Mouse (Mus musculus) adrenal gland, adult 8-10 months (tissue): ENCODE data around the gene Tex19.2. TPM values are rescaled to one million over a fixed set of nuclear protein-coding genes. Genes with fewer than 3 reads are reported as not detected.

Experiments
- DNase-seq: peaks from one replicate; pipeline ENCODE4 v3.0.0; 2022
- total RNA-seq, 4 experiments: library from RNA; stranded (reverse); gene quantifications; 2 replicates each; pipeline ENCODE4 v1.2.4; 2022

Tex19.2 gene
- not detected for total RNA-seq

DNA sequence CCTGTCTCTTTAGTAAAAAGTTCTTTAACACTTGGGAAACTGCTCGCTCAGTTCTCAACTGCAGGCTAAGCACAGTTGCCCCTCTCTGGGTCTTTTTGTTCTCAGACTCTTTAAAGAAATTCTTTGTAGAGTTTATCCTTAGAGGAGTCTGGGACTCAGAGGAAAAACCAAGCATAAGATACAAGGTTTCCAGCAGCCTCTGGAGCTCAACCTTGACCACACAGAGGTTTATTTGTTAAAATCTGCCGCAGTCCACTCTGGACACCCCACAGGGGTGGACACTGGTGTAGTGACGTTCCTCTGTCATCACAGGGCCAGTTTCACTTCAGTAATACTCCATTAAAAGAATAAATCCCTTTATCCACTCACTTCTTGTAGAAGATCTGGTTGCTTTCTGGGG lies at the start of gene Tex19.2:
Tex19.2 (minus strand) TSS at position 101 of the 400 bp plus-strand sequence.
- DNase-seq = no peak

- no peak for DNase-seq
These were observed 45.3 kb upstream of the Tex19.2 start for GRCm38 (mm10) chr11:121163751-121164150.

DNA sequence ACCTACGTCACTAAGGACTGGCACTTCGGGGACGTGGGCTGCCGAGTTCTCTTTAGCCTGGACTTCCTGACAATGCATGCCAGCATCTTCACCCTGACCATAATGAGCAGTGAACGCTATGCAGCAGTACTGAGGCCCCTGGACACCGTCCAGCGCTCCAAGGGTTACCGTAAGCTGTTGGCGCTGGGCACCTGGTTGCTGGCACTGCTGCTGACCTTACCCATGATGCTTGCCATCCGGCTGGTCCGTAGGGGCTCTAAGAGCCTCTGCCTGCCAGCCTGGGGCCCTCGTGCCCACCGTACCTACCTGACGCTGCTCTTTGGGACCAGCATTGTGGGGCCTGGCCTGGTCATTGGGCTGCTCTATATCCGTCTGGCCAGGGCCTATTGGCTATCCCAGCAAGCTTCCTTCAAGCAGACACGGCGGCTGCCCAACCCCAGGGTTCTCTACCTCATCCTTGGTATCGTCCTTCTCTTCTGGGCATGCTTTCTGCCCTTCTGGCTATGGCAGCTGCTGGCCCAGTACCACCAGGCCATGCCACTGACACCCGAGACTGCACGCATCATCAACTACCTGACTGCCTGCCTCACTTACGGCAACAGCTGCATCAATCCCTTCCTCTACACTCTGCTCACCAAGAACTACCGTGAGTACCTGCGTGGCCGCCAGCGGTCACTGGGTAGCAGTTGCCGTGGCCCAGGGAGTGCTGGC lies 42.3 kb upstream of the Tex19.2 start:
- DNase-seq = no peak

GRCm38 (mm10) chr11:121159971-121160370 lies 41.5 kb upstream of the Tex19.2 start, which contains the start of gene Uts2r:
Gene Uts2r (plus strand): TSS chr11:121160271.
- DNase-seq = no peak

- no peak for DNase-seq
These were observed 38.0 kb upstream of the Tex19.2 start for GRCm38 (mm10) chr11:121156411-121156891.

DNA sequence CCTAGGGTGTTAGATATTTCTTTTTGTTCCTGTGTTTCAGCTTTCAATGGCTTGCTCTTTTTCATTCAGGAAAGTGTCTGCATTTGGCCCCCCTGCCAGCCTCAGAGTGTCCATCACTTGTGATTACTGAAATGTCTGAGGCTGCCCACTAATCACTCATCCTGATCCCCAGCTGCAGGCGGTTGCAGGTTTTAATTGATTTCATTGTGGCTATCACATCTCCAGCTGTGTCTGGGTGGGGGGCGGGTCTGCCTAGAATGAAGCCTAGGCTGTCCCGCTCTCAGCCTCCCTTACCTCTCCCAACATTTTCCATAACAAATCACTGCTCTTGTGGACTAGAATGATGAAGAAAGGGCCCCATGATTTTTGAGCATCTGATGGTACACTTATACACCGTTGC lies 35.7 kb upstream of the Tex19.2 start:
- DNase-seq = no peak

DNA sequence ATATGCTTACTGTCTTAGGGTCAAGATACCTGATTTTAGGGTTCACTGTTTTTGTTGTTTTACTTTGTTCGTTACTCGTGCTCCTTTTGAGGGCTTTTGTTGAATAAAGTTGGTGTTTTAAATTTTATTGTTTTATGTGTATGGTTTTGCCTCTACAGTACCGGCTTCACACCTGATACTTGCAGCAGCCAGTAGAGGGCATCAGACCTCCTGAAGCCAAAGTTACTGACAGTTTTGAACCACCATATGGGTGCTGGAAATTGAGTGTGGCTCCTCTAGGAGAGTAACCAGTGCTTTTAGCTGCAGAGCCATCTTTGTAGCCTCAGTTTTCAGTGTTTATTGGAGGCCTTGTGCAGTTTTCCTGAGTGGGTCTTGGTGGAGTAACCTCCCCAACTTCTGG lies 29.7 kb upstream of the Tex19.2 start:
- no peak for DNase-seq

- no peak for DNase-seq
These were observed 27.4 kb upstream of the Tex19.2 start, which contains the start of gene Tex19.1 for GRCm38 (mm10) chr11:121145865-121146264. Gene Tex19.1 (plus strand): TSS chr11:121146143.

- DNase-seq = peak; percentile 17
These were observed 25.0 kb upstream of the Tex19.2 start for GRCm38 (mm10) chr11:121143325-121144015.

GRCm38 (mm10) chr11:121138732-121139131 lies 20.3 kb upstream of the Tex19.2 start:
- no peak for DNase-seq

DNA sequence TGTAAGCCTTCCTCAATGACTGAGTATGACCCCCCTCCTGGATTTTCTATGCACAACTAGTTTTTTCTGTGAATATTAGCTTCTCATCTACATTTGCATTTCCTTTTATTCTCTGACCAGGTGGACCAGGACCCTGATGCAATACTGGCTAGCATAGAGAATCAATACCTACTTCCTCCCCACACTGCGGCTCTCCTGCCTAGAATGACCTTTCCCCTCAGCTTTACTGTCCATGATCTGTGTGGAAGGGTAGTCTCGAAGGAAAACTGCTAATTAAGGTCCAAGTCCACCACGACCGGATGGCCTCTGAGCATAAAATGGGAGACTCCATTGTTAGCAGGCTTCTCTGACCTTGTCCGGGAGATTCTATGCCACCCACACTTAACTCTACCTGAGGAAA lies 19.2 kb upstream of the Tex19.2 start:
- no peak for DNase-seq

DNA sequence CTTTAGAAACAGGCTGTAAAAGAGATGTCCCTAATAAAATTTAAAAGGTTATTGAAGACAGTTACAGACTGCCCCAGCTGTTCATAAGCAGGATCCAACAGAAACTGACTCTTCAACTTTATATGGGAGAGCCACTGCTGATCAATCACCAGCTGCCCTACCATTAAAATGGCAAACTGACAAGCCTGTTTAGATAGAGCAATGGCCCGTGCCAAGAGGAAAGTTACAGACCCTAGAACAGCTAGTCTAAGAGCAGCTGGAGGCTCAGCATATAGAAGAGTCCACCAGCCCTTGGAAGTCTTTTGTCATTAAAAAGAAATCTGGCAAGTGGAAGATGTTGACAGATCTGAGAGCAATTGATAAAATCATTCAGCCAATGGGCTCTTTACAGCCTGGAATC lies 16.1 kb upstream of the Tex19.2 start:
- DNase-seq = no peak

- no peak for DNase-seq
These were observed 11.1 kb upstream of the Tex19.2 start for GRCm38 (mm10) chr11:121129616-121130015.

GRCm38 (mm10) chr11:121127441-121127840 lies 9.0 kb upstream of the Tex19.2 start:
- DNase-seq = no peak

- DNase-seq = no peak
These were observed 7.9 kb upstream of the Tex19.2 start for GRCm38 (mm10) chr11:121126395-121126794.

DNA sequence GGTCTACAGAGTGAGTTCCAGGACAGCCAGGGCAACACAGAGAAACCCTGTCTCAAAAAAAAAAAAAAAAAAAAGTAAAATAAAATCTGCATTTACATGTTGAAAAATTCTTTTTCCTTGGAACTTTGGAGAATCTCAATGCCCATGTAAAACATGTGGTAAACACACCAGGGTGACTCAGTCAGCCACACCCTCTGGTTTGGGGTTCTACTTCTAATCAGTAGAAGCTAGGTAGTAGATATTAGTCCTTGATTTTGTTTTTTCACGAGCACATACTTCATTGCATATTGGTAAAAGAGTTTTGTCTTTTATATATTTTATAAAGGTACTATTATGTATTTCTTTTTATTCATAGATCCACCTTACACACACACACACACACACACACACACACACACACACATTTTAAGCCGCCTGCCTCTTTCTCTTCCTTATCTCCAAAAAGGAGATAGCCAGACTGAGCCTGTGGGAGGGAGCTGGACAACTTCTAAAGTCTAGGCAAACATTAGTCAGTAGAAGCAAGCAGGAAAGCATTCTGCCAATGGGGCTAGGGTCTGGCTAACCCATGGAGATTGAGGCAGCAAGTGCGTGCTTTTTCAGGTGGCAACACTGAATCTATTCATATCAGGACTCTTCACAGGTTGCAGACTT lies 7.2 kb upstream of the Tex19.2 start:
- DNase-seq = no peak

DNA sequence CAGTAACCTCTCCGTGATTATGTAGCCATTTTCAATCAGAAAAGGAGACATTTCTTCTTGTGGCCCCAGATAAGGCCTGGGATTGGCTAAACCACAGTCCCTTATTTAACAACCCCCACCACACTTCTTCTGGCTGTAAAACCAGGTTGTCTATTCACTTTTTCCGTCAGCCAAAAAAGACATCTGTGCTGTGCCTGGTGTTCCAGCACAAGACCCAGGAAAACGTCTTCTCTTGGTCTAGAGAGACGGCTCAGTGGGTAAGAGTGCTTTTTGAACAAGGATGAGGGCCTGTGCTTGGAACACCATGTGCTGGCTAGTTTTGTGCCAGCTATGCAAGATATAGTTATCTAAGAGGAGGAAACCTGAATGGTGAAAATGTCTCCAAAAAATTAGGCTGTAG lies 5.0 kb upstream of the Tex19.2 start:
- no peak for DNase-seq

DNA sequence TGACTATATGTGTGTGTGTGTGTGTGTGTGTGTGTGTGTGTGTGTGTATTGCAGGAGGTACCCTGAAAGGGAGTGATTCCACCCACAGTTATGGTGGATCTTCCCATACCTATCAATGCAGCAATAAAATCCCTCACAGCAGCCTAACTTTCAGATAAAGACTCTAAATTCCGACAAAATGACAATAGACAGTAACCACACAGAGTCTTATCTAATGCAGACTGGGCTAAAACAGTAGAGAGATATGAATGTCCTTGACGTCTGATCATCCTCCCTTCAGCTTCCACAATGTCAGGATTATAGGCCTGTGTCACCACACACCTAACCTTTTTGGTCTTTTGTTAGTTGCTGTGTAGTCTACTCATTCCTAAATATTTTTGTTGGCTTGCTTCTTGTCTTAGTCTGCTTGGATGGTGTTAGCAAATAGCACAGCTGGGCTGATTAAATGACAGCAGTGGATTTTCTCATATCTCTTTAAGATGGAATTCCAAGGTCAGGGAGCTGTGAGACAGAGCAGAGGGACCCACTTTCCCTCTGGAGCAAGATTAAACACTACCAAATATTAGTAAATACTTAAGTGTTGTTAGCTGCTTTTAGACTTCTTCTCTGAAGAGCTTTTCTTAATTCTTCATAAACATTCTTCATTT lies 3.7 kb upstream of the Tex19.2 start:
- no peak for DNase-seq

- DNase-seq = no peak
These were observed 2.7 kb upstream of the Tex19.2 start for GRCm38 (mm10) chr11:121121151-121121550.

DNA sequence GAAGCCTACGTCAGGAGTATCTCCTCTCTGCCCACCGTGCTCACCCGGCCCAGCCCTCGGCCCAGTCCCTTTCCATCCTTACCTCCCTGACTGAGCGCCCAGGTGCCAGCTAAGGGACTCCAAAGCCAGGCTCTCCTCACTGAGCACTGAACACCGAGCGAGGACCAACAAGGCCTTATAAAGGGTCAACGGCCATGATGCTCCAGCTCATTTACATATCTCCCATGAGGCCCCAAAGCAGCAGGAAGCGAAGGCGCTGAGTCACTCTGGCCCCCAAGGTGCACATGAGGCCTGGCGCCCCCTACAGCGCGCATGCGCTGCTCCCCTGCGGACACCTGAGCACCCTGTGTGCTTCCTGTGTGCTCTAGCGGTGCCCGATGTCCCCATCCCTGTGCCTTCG lies 371 bp downstream of the Tex19.2 start:
- no peak for DNase-seq

- peak; percentile 61 for DNase-seq
These were observed 6.2 kb downstream of the Tex19.2 start for GRCm38 (mm10) chr11:121112091-121112775.

DNA sequence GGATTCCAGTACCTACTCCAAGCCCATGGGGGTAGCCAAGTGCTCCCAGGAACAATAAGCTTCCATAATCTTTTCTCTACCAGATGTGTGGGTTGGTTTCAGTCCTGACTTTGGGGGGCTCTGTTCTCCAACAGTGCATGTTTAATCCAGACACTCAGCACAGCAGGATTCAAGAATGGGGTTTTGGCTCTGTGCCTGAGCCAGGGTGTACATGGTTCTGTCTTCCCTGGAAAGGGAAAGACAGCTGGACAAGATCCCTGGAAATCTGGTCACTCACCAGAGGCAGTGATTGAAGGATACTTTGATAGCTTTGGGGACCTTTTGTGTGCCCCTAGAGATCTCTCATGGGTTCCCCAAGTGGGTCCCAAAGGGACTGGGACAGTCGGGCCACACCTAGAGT lies 6.9 kb downstream of the Tex19.2 start:
- no peak for DNase-seq
